ENCODE assay signal across 8 mouse cellular contexts in genomic region chr2:9905995-9906394, GRCm38 (mm10). TPM values are rescaled to one million over a fixed set of nuclear protein-coding genes. Genes with fewer than 3 reads are reported as not detected.
DNase-seq lines count a peak whose midpoint lies in the region; ATAC-seq and TF ChIP-seq lines count a peak whose summit lies in the region.

No protein-coding gene starts in this region.

- no peak for DNase-seq in heart, adult 8-10 months (ENCODE audit: low spot score)
- no peak for DNase-seq in CH12.LX (ENCODE audit: extremely low read depth)
- DNase-seq in frontal cortex, postnatal 25 days (ENCODE audit: low spot score in 2 of 2): no peak
- no peak for DNase-seq in cerebellum, postnatal 4 days (ENCODE audit: low spot score in 2 of 2)
- no peak for DNase-seq in right cerebral cortex, adult 2 months (ENCODE audit: low spot score in 2 of 2)

- in situ Hi-C loops in CH12.LX (cut with MboI; ENCODE audit: low pct_ligation_motif_present, low pct_unique_long_range_greater_than_20kb, low sequenced_read_pairs): no loop called here

- no peaks in the 10 kb centered on the region for H3K9me3 ChIP-seq in heart, embryonic 13.5 days
- no peaks in the 10 kb centered on the region for H3K9me3 ChIP-seq in CH12.LX (replicated peaks; ENCODE audit: low read length)
- no peaks in the 10 kb centered on the region for H3K9me3 ChIP-seq in embryonic facial prominence, embryonic 13.5 days
- no peaks in the 10 kb centered on the region for H3K9me3 ChIP-seq in limb, embryonic 15.5 days

- dilution Hi-C loops in CH12.LX (cut with MboI; ENCODE audit: extremely low pct_ligation_motif_present, extremely low pct_unique_long_range_greater_than_20kb, low sequenced_read_pairs): no loop called here

- WGBS in heart, embryonic 13.5 days: 3% methylated on average over 11 of the region's 11 CpGs
- WGBS in embryonic facial prominence, embryonic 13.5 days: 5% methylated on average over 11 of the region's 11 CpGs
- WGBS in limb, embryonic 15.5 days: 4% methylated on average over 11 of the region's 11 CpGs

- no peak for TF ChIP-seq CTCF in CH12.LX (conservative IDR thresholded peaks at IDR 0.05 in 1 of 2, IDR thresholded peaks at IDR 0.05 in 1 of 2; ENCODE audit: low read depth in 2 of 2, low read length in 2 of 2)

- peak overlapping the region; percentile 59 for H3K9ac ChIP-seq in heart, embryonic 13.5 days
- no peak overlapping the region for H3K9ac ChIP-seq in CH12.LX (ENCODE audit: insufficient read depth, low read depth)
- H3K9ac ChIP-seq in embryonic facial prominence, embryonic 13.5 days: 0 out of 2 replicates have a peak overlapping the region, but pooled peaks have one; percentile 21
- no peak overlapping the region for H3K9ac ChIP-seq in limb, embryonic 15.5 days

- peak overlapping the region; percentile 41 for H3K4me3 ChIP-seq in heart, embryonic 13.5 days
- no peak overlapping the region for H3K4me3 ChIP-seq in CH12.LX (replicated peaks in 1 of 3; ENCODE audit: low read depth in 2 of 3, low read length in 2 of 3, poor library complexity in 1 of 3)
- H3K4me3 ChIP-seq in embryonic facial prominence, embryonic 13.5 days: peak overlapping the region; percentile 28
- peak overlapping the region; percentile 11 for H3K4me3 ChIP-seq in limb, embryonic 15.5 days

- no peak for TF ChIP-seq RAD21 in CH12.LX (IDR thresholded peaks at IDR 0.05; ENCODE audit: low read depth, low read length)

- peak overlapping the region; percentile 72 for H3K4me2 ChIP-seq in heart, embryonic 13.5 days
- H3K4me2 ChIP-seq in CH12.LX (ENCODE audit: insufficient read depth, low read depth, poor library complexity, severe bottlenecking): no peak overlapping the region
- H3K4me2 ChIP-seq in embryonic facial prominence, embryonic 13.5 days: peak overlapping the region; percentile 54
- peak overlapping the region; percentile 37 for H3K4me2 ChIP-seq in limb, embryonic 15.5 days

- ATAC-seq in heart, embryonic 13.5 days (ENCODE audit: extremely low read depth, insufficient number of reproducible peaks, low FRiP score, low TSS enrichment): no peak
- ATAC-seq in embryonic facial prominence, embryonic 13.5 days (ENCODE audit: insufficient number of reproducible peaks, insufficient read depth, low FRiP score, low TSS enrichment, low read depth): no peak
- ATAC-seq in limb, embryonic 15.5 days (ENCODE audit: insufficient number of reproducible peaks, low FRiP score, low TSS enrichment, low read depth): no peak

- H3K27ac ChIP-seq in heart, embryonic 13.5 days (replicated peaks): no peak overlapping the region
- H3K27ac ChIP-seq in CH12.LX (ENCODE audit: insufficient read depth, low read depth): no peak overlapping the region
- H3K27ac ChIP-seq in embryonic facial prominence, embryonic 13.5 days: no peak overlapping the region
- no peak overlapping the region for H3K27ac ChIP-seq in limb, embryonic 15.5 days

- no peaks in the 10 kb centered on the region for H3K79me2 ChIP-seq in CH12.LX (replicated peaks; ENCODE audit: control insufficient read depth, extremely low read depth, insufficient read depth, poor library complexity, severe bottlenecking)

- H3K4me1 ChIP-seq in heart, embryonic 13.5 days: peaks cover 9% of the 10 kb centered on the region
- H3K4me1 ChIP-seq in CH12.LX (ENCODE audit: control insufficient read depth in 1 of 2, insufficient read depth in 2 of 2): peaks cover 3 to 8% of the 10 kb centered on the region in 2 experiments; a peak in 3 of 4 replicates
- H3K4me1 ChIP-seq in embryonic facial prominence, embryonic 13.5 days: no peaks in the 10 kb centered on the region
- H3K4me1 ChIP-seq in limb, embryonic 15.5 days: peaks cover 4% of the 10 kb centered on the region; the same call in 1 of the 2 replicates

- H3K27me3 ChIP-seq in heart, embryonic 13.5 days (replicated peaks): peaks cover 10% of the 10 kb centered on the region
- H3K27me3 ChIP-seq in CH12.LX (replicated peaks): no peaks in the 10 kb centered on the region
- H3K27me3 ChIP-seq in embryonic facial prominence, embryonic 13.5 days: peaks cover 6% of the 10 kb centered on the region
- no peaks in the 10 kb centered on the region for H3K27me3 ChIP-seq in limb, embryonic 15.5 days

- no peak for TF ChIP-seq EP300 in CH12.LX (IDR thresholded peaks at IDR 0.05; ENCODE audit: low read length)

- H3K36me3 ChIP-seq in heart, embryonic 13.5 days: no peaks in the 10 kb centered on the region
- no peaks in the 10 kb centered on the region for H3K36me3 ChIP-seq in CH12.LX (replicated peaks in 1 of 2; ENCODE audit: control insufficient read depth in 1 of 2, insufficient read depth in 1 of 2, low read length in 1 of 2)
- H3K36me3 ChIP-seq in embryonic facial prominence, embryonic 13.5 days: no peaks in the 10 kb centered on the region
- no peaks in the 10 kb centered on the region for H3K36me3 ChIP-seq in limb, embryonic 15.5 days

- no peak for TF ChIP-seq POLR2A in CH12.LX (IDR thresholded peaks at IDR 0.05; ENCODE audit: low read depth, low read length)

TF ChIP-seq in CH12.LX, 34 proteins besides CTCF, POLR2A, EP300 and RAD21:
- TF ChIP-seq ZKSCAN1 (IDR thresholded peaks at IDR 0.05; ENCODE audit: borderline replicate concordance, low read depth, low read length): no peak
- peak; percentile 41; the same call in 1 of the 2 replicates for TF ChIP-seq USF1 (IDR thresholded peaks at IDR 0.05; ENCODE audit: low read depth, low read length)

RNA-seq across cellular contexts. Expression of gene Gata3, which starts 16.2 kb away (rescaled TPM):
- polyA plus RNA-seq in heart, embryonic 13.5 days (2015; fragmentation: Nextera tagmentation; extraction: Ambion mirVana): 3.2 and 3.6 TPM in 2 replicates
- total RNA-seq in heart, adult 8-10 months (2022): 1 to 10 TPM; 1.2 to 1.7 (median 1.3) TPM
- total RNA-seq in CH12.LX (2012; rRNA removed) (0.08 and 0.34 TPM in 2 replicates), CH12.LX (2014; rRNA removed) (0.11 and 0.20 TPM in 2 replicates)
- polyA plus RNA-seq in CH12.LX (2012; ENCODE audit: insufficient read length, low read depth): 0.50 and 0.63 TPM in 2 replicates
- 21.7 and 29.8 TPM in 2 replicates for polyA plus RNA-seq in embryonic facial prominence, embryonic 13.5 days (2015; fragmentation: Nextera tagmentation; extraction: Ambion mirVana)
- polyA plus RNA-seq in limb, embryonic 15.5 days (2015; fragmentation: Nextera tagmentation; extraction: Ambion mirVana): 38.8 and 41.4 TPM in 2 replicates

RNA-seq across cellular contexts. Expression of gene 9230102O04Rik, which starts 16.7 kb away (rescaled TPM):
- polyA plus RNA-seq in heart, embryonic 13.5 days (2015; fragmentation: Nextera tagmentation; extraction: Ambion mirVana): not detected in 2 replicates
- not detected for total RNA-seq in heart, adult 8-10 months (2022)
- total RNA-seq in CH12.LX (2012; rRNA removed): 0.17 and 0.38 TPM in 2 replicates
- total RNA-seq in CH12.LX (2014; rRNA removed): not detected in 2 replicates
- polyA plus RNA-seq in CH12.LX (2012; ENCODE audit: insufficient read length, low read depth): not detected in 2 replicates
- 0.70 and 0.79 TPM in 2 replicates for polyA plus RNA-seq in embryonic facial prominence, embryonic 13.5 days (2015; fragmentation: Nextera tagmentation; extraction: Ambion mirVana)
- polyA plus RNA-seq in limb, embryonic 15.5 days (2015; fragmentation: Nextera tagmentation; extraction: Ambion mirVana): not detected in 2 replicates

RNA-seq across cellular contexts. Expression of gene 4930412O13Rik, which starts 24.9 kb away (rescaled TPM):
- 0.19 and 0.43 TPM in 2 replicates for polyA plus RNA-seq in heart, embryonic 13.5 days (2015; fragmentation: Nextera tagmentation; extraction: Ambion mirVana)
- total RNA-seq in heart, adult 8-10 months (2022): not detected
- total RNA-seq in CH12.LX (2012; rRNA removed) (not detected in 2 replicates), CH12.LX (2014; rRNA removed) (not detected in 2 replicates)
- not detected in 2 replicates for polyA plus RNA-seq in CH12.LX (2012; ENCODE audit: insufficient read length, low read depth)
- 1.0 TPM in 1 of 2 replicates, not detected in the other for polyA plus RNA-seq in embryonic facial prominence, embryonic 13.5 days (2015; fragmentation: Nextera tagmentation; extraction: Ambion mirVana)
- not detected in 2 replicates for polyA plus RNA-seq in limb, embryonic 15.5 days (2015; fragmentation: Nextera tagmentation; extraction: Ambion mirVana)

Comparison
In these comparisons a context has a peak if more than half of its experiments do, and no peak if none do; other contexts are left out.
1. H3K4me3 ChIP-seq: peak in heart, embryonic 13.5 days (single experiment), embryonic facial prominence, embryonic 13.5 days (single experiment) and limb, embryonic 15.5 days (single experiment); none in CH12.LX (0 of 3).
2. H3K9ac ChIP-seq: peak in heart, embryonic 13.5 days (single experiment) and embryonic facial prominence, embryonic 13.5 days (single experiment); none in CH12.LX (single experiment) and limb, embryonic 15.5 days (single experiment).